Mouse (Mus musculus) macrophage (primary cell): ENCODE data around the gene Myh4. TPM values are rescaled to one million over a fixed set of nuclear protein-coding genes. Genes with fewer than 3 reads are reported as not detected.

Source experiments
- H3K27ac ChIP-seq: fragments of 350-480 bp; formaldehyde crosslinking; 2 replicates; pipeline ENCODE4 v1.9.0; 2021
- H3K36me3 ChIP-seq: fragments of 350-480 bp; formaldehyde crosslinking; 2 replicates; pipeline ENCODE4 v1.9.0; 2021; ENCODE audit errors: inconsistent target
- H3K4me3 ChIP-seq: fragments of 350-480 bp; formaldehyde crosslinking; 2 replicates; pipeline ENCODE4 v1.9.0; 2021; ENCODE audit errors: inconsistent target
- H3K79me2 ChIP-seq: fragments of 350-480 bp; formaldehyde crosslinking; 2 replicates; pipeline ENCODE4 v1.9.0; 2021; ENCODE audit errors: inconsistent target
- WGBS: methylation state at CpG from one replicate; pipeline ENCODE4 v1.1.7; 2026; ENCODE audit warnings: inconsistent platforms; ENCODE audit not compliant: missing documents; 5-methylcytosine and 5-hydroxymethylcytosine counted together
- polyA plus RNA-seq: library from polyadenylated mRNA; stranded (reverse); fragments of 250-400 nt; gene quantifications from 3 replicates; pipeline ENCODE4 v1.2.4, GENCODE M21; 2018; ENCODE audit warnings: inconsistent platforms
- total RNA-seq, 78 experiments: library from RNA; depleted of rRNA; stranded (reverse); fragments of 250-400 nt; gene quantifications; 1 replicate in 9 of 78; 2 replicates in 24 of 78; 3 replicates in 43 of 78; 4 replicates in 2 of 78; pipeline ENCODE4 v1.2.4; 2018; ENCODE audit warnings: inconsistent platforms in 56 of 78

Gene Myh4
- total RNA-seq (2018; cell fraction: chromatin; rRNA removed) = not detected
- not detected for total RNA-seq (2018; cell fraction: cytosol; rRNA removed)
- not detected for total RNA-seq (2018; cell fraction: nucleus; rRNA removed)
- polyA plus RNA-seq = not detected in 3 replicates

- no peak within 1 kb of the TSS for H3K27ac ChIP-seq
- no peak within 1 kb of the TSS for H3K4me3 ChIP-seq
- H3K79me2 ChIP-seq = no peaks in the 10 kb centered on the region
- no peaks in the 10 kb centered on the region for H3K36me3 ChIP-seq
- WGBS = 86% methylated on average over 5 of the region's 5 CpGs
Measured at GRCm38 (mm10) chr11:67237481-67238079, at the start of gene Myh4. Gene Myh4 (plus strand): TSS chr11:67238029.

DNA sequence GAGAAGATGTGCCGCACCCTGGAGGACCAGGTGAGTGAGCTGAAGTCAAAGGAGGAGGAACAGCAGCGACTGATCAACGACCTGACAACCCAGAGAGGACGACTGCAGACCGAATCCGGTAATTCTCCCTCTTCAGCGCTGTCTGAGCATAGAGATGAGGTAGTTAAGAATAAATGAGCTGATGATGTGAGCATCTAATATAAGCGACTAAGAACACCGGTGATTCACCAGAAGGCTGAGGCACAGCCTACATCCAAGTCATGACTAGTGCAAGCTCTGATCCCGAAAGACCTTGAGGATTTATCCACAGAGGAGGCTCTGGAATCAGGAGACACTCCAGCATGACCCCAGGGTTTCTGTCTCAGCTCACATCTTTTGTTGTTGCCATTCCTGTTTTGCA, 47.5 kb upstream of the Myh4 start:
- no peak overlapping the region for H3K4me3 ChIP-seq
- H3K36me3 ChIP-seq = no peaks in the 10 kb centered on the region
- WGBS = 91% methylated on average over 10 of the region's 10 CpGs
- no peaks in the 10 kb centered on the region for H3K79me2 ChIP-seq
- no peak overlapping the region for H3K27ac ChIP-seq

GRCm38 (mm10) chr11:67190814-67191213, 47.0 kb upstream of the Myh4 start:
- Histone ChIP-seq H3K27ac (no peak overlapping the region), H3K79me2 (no peaks in the 10 kb centered on the region), H3K36me3 (no peaks in the 10 kb centered on the region), H3K4me3 (no peak overlapping the region)
- 82% methylated on average over 2 of the region's 2 CpGs for WGBS

DNA sequence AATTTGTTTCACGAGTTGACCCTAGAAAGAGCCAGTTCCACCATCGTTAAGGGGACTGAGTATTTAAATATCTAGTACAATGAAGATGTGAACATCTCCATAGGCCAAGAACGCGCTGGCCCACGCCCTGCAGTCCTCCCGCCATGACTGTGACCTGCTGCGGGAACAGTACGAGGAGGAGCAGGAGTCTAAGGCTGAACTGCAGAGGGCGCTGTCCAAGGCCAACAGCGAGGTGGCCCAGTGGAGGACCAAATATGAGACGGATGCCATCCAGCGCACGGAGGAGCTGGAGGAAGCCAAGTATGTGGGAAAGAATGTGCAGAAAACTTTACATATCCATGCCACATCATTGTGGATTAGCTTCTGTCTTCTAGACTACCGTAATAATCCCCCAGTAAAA, 46.3 kb upstream of the Myh4 start:
- 90% methylated on average over 14 of the region's 14 CpGs for WGBS
- Histone ChIP-seq H3K27ac (no peak overlapping the region), H3K79me2 (no peaks in the 10 kb centered on the region), H3K4me3 (no peak overlapping the region), H3K36me3 (no peaks in the 10 kb centered on the region)

DNA sequence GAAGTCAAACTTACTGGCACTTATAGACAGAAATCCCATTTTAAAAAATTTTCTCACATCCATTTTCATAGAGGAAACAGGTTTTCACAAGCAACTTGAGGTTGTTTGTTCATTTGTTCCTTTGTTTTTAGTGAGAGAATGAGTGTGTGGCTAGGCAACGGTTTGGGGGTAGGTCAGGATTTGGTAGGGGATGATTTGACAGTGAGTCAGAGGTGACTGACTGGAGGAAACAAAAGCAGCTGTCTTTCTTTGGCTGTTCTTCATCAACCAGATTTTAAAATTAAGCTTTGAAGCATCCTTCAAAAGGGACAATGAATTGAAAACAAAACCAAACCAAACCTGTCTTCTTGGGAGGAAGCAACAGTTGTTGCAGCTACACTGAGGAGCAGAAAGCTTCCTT, 38.5 kb upstream of the Myh4 start:
- no peak overlapping the region for H3K27ac ChIP-seq
- 44% methylated on average over 1 of the region's 1 CpGs for WGBS
- no peaks in the 10 kb centered on the region for H3K36me3 ChIP-seq
- H3K4me3 ChIP-seq = no peak overlapping the region
- H3K79me2 ChIP-seq = no peaks in the 10 kb centered on the region

GRCm38 (mm10) chr11:67199752-67200151, 38.1 kb upstream of the Myh4 start, which contains the start of gene Myh1:
Gene Myh1 (plus strand): TSS chr11:67200052.
- 82% methylated on average over 4 of the region's 4 CpGs for WGBS
- Histone ChIP-seq H3K79me2 (no peaks in the 10 kb centered on the region), H3K4me3 (no peak within 1 kb of the TSS), H3K36me3 (no peaks in the 10 kb centered on the region), H3K27ac (no peak within 1 kb of the TSS)

GRCm38 (mm10) chr11:67204766-67205165, 33.1 kb upstream of the Myh4 start:
- H3K36me3 ChIP-seq = no peaks in the 10 kb centered on the region
- no peak overlapping the region for H3K4me3 ChIP-seq
- WGBS = 76% methylated on average over 3 of the region's 3 CpGs
- H3K27ac ChIP-seq = no peak overlapping the region
- H3K79me2 ChIP-seq = no peaks in the 10 kb centered on the region

GRCm38 (mm10) chr11:67221803-67222202, 16.0 kb upstream of the Myh4 start:
- Histone ChIP-seq H3K79me2 (no peaks in the 10 kb centered on the region), H3K36me3 (no peaks in the 10 kb centered on the region), H3K27ac (no peak overlapping the region), H3K4me3 (no peak overlapping the region)
- WGBS = 92% methylated on average over 8 of the region's 8 CpGs

DNA sequence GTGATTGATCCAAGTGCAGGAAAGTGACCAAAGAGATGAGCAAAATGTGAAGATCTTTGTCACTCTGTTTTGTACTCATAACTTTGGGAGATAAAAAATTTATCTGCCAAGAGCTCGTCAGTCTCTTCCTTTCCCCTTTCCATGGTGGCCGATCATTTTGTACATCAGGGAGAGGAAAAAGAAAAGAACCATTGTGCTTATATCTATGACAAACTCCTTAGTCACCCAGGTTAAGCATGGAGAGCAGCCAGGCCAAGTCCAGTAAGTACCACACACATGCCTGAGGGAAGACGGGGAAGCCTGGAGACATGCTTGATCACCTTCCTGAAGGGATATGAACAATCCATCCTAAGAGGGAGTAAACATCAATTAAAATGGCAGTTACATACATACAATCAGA, 13.4 kb upstream of the Myh4 start:
- Histone ChIP-seq H3K27ac (no peak overlapping the region), H3K79me2 (no peaks in the 10 kb centered on the region), H3K36me3 (no peaks in the 10 kb centered on the region), H3K4me3 (no peak overlapping the region)
- WGBS = 92% methylated on average over 3 of the region's 3 CpGs

DNA sequence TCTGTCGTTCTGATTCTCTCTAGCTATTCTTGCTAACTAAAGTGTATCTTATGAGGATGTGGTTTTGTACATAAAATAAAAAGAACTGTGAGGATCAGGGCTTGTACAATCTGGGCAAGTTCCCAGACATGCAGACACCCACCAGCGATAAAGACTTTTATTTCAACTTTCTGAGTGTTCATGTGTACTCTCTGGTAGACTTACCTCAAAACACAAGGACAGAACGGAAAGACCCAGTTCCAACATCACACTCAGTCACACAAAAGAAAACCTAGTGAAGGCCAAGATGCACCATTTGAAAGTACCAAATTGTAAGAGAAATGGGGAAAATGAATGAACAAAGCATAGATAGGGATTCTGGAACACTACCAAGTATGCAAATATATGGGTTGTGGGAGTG, 9.1 kb upstream of the Myh4 start:
- Histone ChIP-seq H3K36me3 (no peaks in the 10 kb centered on the region), H3K79me2 (no peaks in the 10 kb centered on the region), H3K27ac (no peak overlapping the region), H3K4me3 (no peak overlapping the region)
- WGBS = 81% methylated on average over 3 of the region's 3 CpGs

DNA sequence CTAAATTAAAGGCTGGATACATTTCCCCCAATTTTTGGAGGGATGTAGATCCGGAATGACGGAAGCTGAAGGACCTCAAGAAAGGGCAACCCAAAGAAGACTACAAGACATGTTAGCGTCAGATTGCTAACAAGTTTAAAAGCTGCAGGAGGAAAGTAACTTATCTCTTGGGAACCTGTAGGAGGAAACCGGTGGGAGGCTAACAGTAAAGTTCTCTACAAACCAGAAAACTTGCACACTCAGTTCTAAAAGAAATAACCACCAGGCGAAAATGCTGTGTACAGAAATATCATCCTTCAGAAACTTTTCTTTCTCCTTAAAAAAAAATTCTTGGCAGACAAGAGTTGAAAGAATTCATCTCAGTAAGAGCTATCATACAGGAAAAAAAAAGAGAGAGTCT, 8.7 kb upstream of the Myh4 start:
- Histone ChIP-seq H3K4me3 (no peak overlapping the region), H3K27ac (no peak overlapping the region), H3K36me3 (no peaks in the 10 kb centered on the region), H3K79me2 (no peaks in the 10 kb centered on the region)
- 87% methylated on average over 5 of the region's 5 CpGs for WGBS

DNA sequence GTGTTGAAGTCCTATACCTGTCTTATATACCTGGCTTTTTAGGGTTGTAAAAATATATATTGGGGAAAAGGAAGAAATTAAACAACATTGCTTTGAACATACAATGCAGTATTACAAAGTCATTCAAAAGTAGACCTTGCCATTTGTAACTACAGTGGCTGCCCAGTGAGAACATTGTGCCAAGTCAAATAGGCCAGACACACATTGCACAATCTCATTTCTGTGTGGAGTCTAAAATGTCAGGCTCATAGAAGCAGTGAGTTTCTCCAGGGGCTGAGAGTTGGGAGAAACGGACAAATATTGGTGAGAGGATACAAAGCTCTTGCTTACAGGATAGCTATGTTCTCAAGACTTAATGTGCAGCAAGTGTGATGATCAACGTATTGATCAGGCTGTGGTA, 7.9 kb upstream of the Myh4 start:
- no peaks in the 10 kb centered on the region for H3K79me2 ChIP-seq
- no peaks in the 10 kb centered on the region for H3K36me3 ChIP-seq
- WGBS = 70% methylated on average over 2 of the region's 2 CpGs
- no peak overlapping the region for H3K27ac ChIP-seq
- no peak overlapping the region for H3K4me3 ChIP-seq

- Histone ChIP-seq H3K36me3 (no peaks in the 10 kb centered on the region), H3K27ac (no peak overlapping the region), H3K79me2 (no peaks in the 10 kb centered on the region), H3K4me3 (no peak overlapping the region)
- 66% methylated on average over 5 of the region's 5 CpGs for WGBS
Measured at GRCm38 (mm10) chr11:67235639-67236358, 2.0 kb upstream of the Myh4 start.

DNA sequence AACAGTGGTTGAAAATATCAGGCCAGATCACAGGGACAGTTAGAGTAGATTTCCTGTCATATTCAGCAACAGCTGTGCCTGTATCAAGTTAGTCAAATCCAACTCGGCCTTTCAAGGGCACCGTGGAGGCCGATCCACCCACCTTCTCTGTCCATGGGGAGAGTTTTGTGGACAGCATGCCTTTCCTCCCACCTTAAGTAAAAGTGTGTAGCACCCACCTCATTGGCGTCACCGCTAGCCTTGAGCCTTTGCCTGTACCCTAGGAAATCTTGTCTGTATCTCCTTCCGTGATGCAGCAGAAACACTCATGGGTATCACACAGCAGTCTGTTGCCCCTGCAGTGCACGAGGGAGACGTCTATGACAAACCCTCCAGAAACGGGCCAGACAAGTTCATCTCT, 1.0 kb upstream of the Myh4 start:
- Histone ChIP-seq H3K4me3 (no peak overlapping the region), H3K27ac (no peak overlapping the region), H3K36me3 (no peaks in the 10 kb centered on the region), H3K79me2 (no peaks in the 10 kb centered on the region)
- 80% methylated on average over 9 of the region's 9 CpGs for WGBS

DNA sequence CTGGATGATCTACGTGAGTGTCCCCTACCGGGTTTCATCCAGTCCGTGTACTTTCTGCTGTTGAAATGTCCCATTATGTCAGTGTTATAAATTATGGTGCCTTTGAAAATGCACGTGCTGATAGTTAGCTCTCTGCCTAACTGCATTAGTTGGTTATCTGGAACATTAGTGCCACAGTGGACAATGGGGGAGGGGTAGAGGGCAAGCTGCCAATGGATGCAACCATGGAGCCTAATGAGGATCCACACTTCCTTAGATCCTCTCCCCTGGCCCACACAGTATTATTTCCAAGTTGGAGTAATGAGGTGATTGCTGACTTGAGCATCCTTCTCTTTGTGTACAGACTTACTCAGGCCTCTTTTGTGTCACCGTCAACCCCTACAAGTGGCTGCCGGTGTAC, 3.2 kb downstream of the Myh4 start:
- no peak overlapping the region for H3K4me3 ChIP-seq
- WGBS = 90% methylated on average over 6 of the region's 6 CpGs
- no peaks in the 10 kb centered on the region for H3K79me2 ChIP-seq
- H3K36me3 ChIP-seq = no peaks in the 10 kb centered on the region
- H3K27ac ChIP-seq = no peak overlapping the region
